Mouse (Mus musculus): ENCODE measurements around the gene Napsa.

Gene Napsa

GRCm38 (mm10) chr7:44538756-44539624 is 33.2 kb upstream of the Napsa start:
- peak; percentile 54 for DNase-seq (ENCODE audit: low spot score)

GRCm38 (mm10) chr7:44542555-44542954 is 29.6 kb upstream of the Napsa start:
- no peak for DNase-seq (ENCODE audit: low spot score)

- DNase-seq (ENCODE audit: low spot score), result no peak
Observed at GRCm38 (mm10) chr7:44543071-44543470, 29.1 kb upstream of the Napsa start.

- no peak for DNase-seq (ENCODE audit: low spot score)
Observed at GRCm38 (mm10) chr7:44546274-44546673, 25.9 kb upstream of the Napsa start.

DNA sequence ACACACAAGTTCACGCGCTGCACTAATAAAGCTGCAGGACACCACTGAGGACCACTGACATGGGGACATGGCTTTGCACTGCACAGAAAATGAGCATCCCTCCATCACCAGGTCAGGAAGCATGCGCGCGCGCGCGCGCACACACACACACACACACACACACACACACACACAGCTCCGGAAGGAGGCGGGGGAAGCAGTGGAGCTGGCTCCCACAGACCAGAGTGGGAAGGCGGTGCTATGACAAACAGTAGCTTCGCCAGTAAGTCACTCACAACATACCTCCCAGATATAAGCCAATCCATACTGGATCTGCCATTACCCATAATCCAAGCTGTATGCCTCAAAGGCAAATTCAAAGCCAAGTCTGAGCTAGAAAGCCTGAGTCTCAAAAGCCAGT is 25.1 kb upstream of the Napsa start:
- DNase-seq (ENCODE audit: low spot score), result no peak

DNA sequence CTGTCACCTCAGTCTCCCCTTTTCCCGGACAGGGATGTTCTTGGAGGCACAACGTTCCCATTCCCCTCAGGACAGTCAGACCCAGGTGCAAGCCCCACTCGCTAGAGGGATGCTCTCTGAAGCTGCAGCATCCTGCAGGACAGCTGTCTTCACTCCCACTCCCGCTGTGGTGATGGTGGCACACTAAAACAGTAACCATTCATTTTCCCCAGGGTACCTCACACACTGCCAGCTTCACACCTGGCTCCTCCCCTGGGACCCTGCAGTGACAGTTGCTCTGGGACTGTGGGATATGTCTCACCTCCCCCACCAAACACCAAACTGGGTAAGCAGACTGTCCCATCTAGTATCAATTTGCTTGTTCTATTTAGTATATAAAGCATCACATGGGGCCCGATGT is 24.5 kb upstream of the Napsa start:
- DNase-seq (ENCODE audit: low spot score), result no peak

GRCm38 (mm10) chr7:44548497-44549087 is 23.6 kb upstream of the Napsa start, which contains the start of gene Pold1:
Pold1 (minus strand) TSS chr7:44548849.
- peak; percentile 100 for DNase-seq (ENCODE audit: low spot score)

- peak; percentile 45 for DNase-seq (ENCODE audit: low spot score)
Observed at GRCm38 (mm10) chr7:44549621-44550408, 22.4 kb upstream of the Napsa start.

DNA sequence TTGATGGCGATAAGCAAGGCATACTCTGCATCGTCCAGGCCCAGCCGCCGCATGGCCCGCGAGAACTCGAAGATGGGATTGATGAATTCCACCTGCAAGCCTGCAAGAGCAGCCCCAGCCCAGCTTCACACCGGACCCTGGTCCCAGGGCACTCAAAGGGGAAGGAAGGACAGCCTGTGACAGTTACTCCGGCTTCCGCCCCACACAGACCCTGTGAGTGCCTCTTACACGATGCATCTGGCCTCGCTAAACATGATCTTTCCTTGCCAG is 21.8 kb upstream of the Napsa start:
- peak; percentile 47 for DNase-seq (ENCODE audit: low spot score)

DNA sequence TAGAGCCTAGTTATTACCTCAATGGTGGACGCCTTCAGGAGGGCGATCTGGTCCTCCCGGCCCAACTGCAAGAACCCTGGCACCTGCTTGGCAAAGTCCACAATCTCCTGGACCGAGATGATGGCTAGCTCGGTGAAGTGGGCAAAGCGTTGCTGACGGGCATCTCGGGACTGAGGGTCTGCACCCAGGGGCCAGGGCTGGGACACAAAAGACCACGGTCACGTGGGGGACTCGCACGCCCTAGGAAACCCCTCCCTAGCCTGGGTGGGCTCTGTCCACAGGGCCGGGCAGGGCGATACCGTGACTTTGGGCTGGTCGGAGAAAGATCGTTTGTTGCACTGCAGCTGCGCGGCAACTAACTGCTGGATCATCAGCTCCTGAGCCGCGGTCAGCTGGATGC is 20.9 kb upstream of the Napsa start:
- DNase-seq (ENCODE audit: low spot score), result peak; percentile 44

GRCm38 (mm10) chr7:44551731-44552130 is 20.4 kb upstream of the Napsa start:
- peak; percentile 50 for DNase-seq (ENCODE audit: low spot score)

DNA sequence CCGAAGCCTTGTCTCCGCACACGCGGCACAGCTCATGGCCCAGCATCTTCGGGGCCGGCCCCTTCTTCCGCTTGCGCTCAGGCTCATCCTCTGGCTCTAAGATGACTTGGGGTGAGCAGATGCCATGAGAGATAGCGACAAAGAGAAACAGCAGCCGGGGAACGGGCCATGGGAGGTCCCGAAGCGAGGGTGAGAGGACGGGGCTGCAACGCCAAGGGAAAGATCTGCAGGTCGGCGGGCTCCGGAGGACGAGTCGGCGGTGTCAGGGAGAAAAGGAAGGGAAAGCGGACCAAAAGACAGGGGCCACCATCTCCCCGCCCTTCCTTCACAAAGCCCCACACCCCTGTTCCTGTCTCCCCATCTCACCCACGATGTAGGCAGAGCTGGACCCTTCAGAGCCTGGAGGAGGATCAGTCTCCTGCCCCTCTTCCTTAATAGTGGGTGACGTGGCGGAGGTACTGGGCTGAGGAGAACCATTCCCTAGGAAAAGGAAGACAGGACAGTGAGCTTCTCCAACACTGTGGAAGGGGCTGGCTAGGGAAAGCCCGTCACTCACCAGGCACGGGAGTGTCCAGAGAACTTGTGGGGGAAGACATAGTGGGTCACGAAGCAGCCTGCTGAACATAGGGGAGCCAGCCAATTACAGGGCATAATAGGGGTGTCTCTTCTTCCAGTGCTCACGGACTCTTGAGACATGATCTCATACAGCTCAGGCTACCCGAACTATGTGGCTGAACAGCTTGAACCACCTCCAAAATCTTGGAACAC is 19.9 kb upstream of the Napsa start:
- DNase-seq (ENCODE audit: low spot score), result peak; percentile 44

DNA sequence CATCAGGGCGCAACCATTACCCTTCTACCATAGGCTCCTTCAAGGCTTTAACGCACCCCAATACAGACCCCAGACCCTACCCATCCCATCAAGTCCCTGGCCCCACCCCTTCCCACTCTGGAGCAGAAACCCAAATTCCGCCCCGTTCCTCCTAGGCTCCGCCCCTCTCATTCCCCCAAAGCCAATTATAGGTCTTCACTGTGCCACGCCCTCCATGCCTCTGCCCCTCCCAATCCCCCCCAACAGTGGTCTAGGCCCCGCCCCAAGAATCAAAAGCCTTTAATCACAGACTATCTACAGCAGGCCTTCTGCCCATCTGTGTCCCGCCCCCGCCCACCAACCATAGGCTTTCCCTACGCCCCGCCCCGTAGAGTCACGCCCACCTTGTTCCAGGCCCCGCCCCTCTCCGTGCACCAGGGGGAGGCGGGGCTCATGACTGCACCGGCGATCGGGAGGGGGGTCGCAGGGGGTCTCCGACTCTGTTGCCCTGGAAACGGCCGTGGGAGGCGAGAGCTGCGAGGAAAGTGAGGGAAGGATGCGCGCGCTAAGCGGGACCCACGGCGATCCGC is 18.9 kb upstream of the Napsa start:
- peak; percentile 98 for DNase-seq (ENCODE audit: low spot score)

DNA sequence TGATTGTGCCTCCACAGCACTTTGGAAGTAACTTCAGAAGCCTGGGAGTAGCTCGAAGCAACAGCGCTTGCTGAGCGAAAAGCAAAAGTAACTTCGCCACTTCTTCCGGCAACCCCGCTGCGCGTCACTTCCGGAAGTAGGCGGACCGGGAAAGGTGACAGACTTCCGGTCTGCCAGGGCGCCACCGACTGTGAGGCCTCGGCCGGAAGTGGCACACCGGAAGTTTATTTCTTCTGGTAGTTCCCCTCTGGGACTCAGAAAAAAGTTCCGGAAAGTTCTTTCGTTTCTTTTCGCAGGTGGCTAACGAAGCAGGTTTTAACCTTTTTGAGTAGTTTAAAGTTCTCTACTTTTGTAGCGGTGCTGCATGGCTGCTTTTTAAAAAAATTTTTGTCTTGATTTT is 18.4 kb upstream of the Napsa start, which contains the start of gene Nr1h2:
Nr1h2 (minus strand) TSS at position 126 of the 400 bp plus-strand sequence.
- peak; percentile 95 for DNase-seq (ENCODE audit: low spot score)

GRCm38 (mm10) chr7:44557629-44558028 is 14.6 kb upstream of the Napsa start:
- no peak for DNase-seq (ENCODE audit: low spot score)

DNA sequence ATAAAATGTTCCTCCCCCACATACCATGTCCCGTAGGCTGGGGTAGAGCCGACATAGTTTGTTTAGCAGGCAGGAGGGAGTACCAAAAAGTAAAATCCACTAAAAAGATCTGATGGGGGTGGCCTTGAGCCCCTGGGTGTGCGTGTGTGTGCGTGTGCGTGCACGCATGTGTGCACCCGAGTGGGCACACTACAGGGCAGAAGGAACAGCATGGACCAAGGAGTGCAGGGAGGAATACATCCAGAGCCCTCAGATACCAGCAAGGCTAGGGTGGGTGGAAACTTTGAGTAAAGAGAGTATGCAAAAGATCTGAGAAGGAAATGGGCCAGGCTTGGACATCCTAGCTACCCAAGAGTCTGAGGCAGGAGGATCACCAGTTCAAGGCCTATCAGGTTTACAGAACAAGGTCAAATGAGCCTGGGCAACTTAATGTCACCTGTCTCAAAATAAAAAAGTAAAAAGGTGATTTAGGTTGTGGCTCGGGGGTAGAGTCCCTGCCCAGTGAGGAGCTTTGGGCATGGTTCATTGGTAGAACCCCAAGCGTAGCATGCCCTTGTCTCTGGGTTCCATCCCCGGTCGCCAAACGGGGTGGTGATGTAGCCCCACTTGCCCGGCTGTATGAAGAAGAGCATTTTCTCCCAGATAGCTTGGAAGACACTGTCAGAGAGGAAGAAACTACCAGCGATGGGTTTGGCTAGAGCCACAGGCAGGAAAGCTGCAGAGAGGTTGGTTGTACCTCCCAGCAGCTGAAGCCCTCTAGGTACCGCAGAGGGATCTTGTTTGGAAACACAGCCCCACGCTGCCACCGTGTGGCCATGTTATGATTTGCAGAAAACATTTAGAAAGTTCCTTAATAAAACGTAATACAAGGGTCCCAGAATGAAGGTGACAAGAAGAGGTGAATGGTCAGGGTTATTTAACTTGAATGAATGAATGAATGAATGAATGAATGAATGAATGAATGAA is 11.5 kb upstream of the Napsa start:
- DNase-seq (ENCODE audit: low spot score), result peak; percentile 88

DNA sequence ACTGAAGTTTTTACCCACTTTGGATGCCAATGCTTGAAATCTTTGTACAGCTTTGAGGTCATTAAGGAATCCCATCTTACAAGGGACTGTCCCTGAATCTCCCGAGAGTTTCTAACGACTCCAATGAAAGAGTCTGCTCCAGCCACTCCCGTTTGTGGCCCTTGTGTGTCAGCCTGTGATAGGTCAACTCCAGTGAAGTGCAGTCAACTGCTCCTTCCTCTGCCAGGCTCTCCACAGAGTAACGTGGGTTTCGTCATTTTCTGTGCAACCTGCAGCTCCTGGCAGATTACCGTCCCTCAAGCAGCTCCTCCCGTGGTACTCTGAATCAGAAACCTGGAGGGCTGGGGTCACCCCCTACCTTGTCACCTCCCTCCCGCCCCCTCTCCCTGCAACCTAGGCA is 8.9 kb upstream of the Napsa start:
- DNase-seq (ENCODE audit: low spot score), result no peak

DNA sequence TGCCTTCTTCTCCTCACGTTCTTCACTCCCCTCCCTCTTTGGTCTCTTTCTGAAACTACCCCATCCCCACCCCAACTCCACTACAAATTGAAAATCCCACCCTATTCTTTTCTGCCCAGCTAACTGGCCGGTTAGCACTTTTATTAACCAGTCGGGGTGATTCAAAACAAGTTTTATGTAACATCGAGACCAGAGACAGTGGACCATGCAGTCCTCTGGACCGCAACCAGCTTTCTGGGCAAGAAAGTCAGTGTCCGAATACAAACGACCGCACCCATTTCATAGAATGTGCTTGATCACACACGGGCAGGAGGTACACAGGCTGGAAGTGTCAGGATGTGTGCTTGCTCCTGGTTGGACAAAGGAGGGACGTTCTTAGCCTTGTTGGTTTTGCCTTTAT is 7.7 kb upstream of the Napsa start:
- no peak for DNase-seq (ENCODE audit: low spot score)

GRCm38 (mm10) chr7:44565414-44565813 is 6.8 kb upstream of the Napsa start:
- no peak for DNase-seq (ENCODE audit: low spot score)

DNA sequence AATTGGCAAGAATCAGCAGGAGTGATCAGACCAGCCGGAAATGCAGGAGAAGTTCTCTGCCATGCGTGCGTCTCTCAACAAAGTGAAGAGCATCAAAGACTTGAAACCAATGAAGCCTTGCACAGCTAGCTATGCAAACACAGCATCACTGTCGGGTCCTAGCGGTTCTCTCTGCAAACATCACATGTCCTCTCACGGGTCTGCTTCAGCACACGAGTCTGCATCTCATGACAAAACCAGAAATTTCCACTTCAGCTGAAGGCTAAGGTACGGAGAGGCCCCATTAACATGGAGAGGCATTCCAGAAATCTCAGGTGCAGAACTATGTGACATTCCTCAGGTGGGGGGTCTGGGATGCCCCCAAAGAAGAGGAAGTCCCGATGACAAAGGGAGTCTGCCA is 3.4 kb upstream of the Napsa start:
- DNase-seq (ENCODE audit: low spot score), result no peak

DNA sequence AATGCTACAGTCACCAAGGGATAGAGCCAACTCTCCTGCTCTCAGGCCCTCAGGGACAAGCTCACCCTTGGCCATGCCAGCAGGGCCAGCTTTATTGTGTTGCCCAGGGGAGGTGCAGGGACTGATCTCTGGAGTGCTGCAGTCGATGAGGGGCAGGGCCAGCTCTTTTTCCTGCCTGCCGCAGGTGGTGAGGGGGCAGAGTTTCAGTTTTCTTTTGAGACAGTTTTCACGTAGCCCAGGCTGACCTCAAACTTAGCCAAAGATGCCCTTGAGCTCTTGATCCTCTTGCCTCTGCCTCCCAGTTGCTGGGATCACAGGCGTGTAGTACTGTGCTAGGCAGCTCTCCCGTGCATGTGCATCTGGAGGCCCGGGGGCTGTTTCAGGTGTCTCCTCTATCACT is 1.2 kb upstream of the Napsa start:
- DNase-seq (ENCODE audit: low spot score), result no peak
